Mouse (Mus musculus) hindbrain, embryonic 16.5 days (tissue): ENCODE measurements at regions not wholly inside any gene's neighbourhood (a gene's known extent, or its start where the extent isn't known, plus 50 kb on each side); places are given as distances from the start of the nearest gene placed in this dataset.
A peak's percentile ranks its signal among the peaks of the same experiment; 100 is the strongest.

Experiments
- ATAC-seq: fragments of 200-750 bp; cut with Nextera tagmentation; 2 replicates; pipeline ENCODE4 v1.8.0; 2017; ENCODE audit warnings: moderate TSS enrichment, moderate library complexity
- H3K27ac ChIP-seq: fragments of 300-500 bp; sonication (generic); 2 replicates; pipeline ENCODE4 v1.5.1; 2014; ENCODE audit warnings: low read depth, mild to moderate bottlenecking, control low read depth, low read length, moderate library complexity
- H3K27me3 ChIP-seq: fragments of 300-500 bp; sonication (generic); replicated peaks from 2 replicates; pipeline ENCODE4 v1.6.1; 2014; ENCODE audit warnings: low read length; ENCODE audit not compliant: control insufficient read depth, insufficient read depth
- H3K36me3 ChIP-seq: fragments of 300-500 bp; sonication (generic); 2 replicates; pipeline ENCODE4 v1.6.1; 2014; ENCODE audit warnings: mild to moderate bottlenecking, low read length, moderate library complexity, mixed read lengths; ENCODE audit not compliant: control insufficient read depth, insufficient read depth
- H3K4me1 ChIP-seq: fragments of 300-500 bp; sonication (generic); 2 replicates; pipeline ENCODE4 v1.6.1; 2014; ENCODE audit warnings: low read depth, low read length; ENCODE audit not compliant: control insufficient read depth, insufficient read depth
- H3K4me2 ChIP-seq: fragments of 300-500 bp; sonication (generic); 2 replicates; pipeline ENCODE4 v1.6.1; 2014; ENCODE audit warnings: mild to moderate bottlenecking, low read length, control low read depth, moderate library complexity
- H3K4me3 ChIP-seq: fragments of 300-500 bp; sonication (generic); 2 replicates; pipeline ENCODE4 v1.5.1; 2014; ENCODE audit warnings: mild to moderate bottlenecking, low read length, control low read depth, moderate library complexity
- H3K9ac ChIP-seq: fragments of 300-500 bp; sonication (generic); 2 replicates; pipeline ENCODE4 v1.6.1; 2014; ENCODE audit warnings: low read depth, mild to moderate bottlenecking, control low read depth, low read length, moderate library complexity
- H3K9me3 ChIP-seq: fragments of 300-500 bp; sonication (generic); 2 replicates; pipeline ENCODE4 v1.6.1; 2014; ENCODE audit warnings: mild to moderate bottlenecking, low read length, moderate library complexity; ENCODE audit not compliant: control insufficient read depth
- WGBS: fragments of 180-500 bp; shearing (Covaris S2); extraction: QIAGEN DNeasy Blood & Tissue Kit; methylation state at CpG from one replicate; pipeline ENCODE4 v1.1.7; 2014; 5-methylcytosine and 5-hydroxymethylcytosine counted together

DNA sequence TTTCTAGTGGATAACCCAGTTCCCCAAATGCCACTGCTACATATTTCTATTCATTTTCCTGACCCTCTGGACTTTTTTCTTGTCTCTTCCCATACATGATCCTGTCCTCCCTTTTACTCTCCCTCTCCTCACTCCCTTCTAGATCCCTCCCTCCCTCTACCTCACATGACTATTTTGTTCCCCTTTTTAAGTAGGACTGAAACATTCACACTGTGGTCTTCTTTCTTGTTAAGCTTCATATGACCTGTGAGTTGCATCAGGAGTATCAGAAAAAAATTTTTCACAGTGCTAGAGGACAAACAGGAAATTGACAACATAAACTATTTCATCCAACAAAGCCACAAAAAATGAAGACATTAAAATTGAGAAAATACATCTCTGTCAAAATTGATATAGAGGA, 797.5 kb downstream of the Ndufa4 start:
- no peak for ATAC-seq
- Histone ChIP-seq H3K4me3 (no peak overlapping the region), H3K27me3 (no peaks in the 10 kb centered on the region)

GRCm38 (mm10) chr6:11108346-11108966, 798.8 kb downstream of the Ndufa4 start:
- WGBS = 52% methylated on average over 7 of the region's 7 CpGs
- Histone ChIP-seq H3K4me1 (no peaks in the 10 kb centered on the region), H3K9me3 (no peaks in the 10 kb centered on the region), H3K27me3 (no peaks in the 10 kb centered on the region), H3K4me2 (no peak overlapping the region), H3K9ac (no peak overlapping the region), H3K4me3 (no peak overlapping the region), H3K36me3 (no peaks in the 10 kb centered on the region), H3K27ac (no peak overlapping the region)
- no peak for ATAC-seq

More for the DNA sequence above, 797.5 kb downstream of the Ndufa4 start:
- Histone ChIP-seq H3K4me2 (no peak overlapping the region), H3K9ac (no peak overlapping the region), H3K27ac (no peak overlapping the region), H3K4me1 (no peaks in the 10 kb centered on the region), H3K36me3 (no peaks in the 10 kb centered on the region), H3K9me3 (no peaks in the 10 kb centered on the region)

DNA sequence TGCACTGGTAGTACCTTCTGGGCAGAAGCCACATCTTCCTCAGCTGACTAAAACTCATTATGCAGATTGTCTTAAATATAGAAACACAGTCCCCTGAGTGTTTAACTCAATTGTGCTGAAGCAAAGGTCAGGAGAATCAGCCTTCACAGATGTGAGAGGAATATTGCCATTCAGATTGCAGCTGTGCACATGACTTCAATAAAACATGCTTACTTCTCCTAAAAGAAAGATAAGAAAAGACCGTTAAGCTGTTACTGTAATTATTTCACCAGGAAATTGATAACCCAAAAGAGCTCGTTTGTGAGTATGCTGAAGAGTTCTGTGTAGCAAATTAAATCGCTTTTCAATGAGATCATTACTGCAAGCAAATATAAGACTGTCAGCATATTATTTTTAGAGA, 803.9 kb downstream of the Ndufa4 start:
- WGBS = 52% methylated on average over 3 of the region's 3 CpGs

GRCm38 (mm10) chr6:11060961-11061583, 846.2 kb downstream of the Ndufa4 start:
- H3K36me3 ChIP-seq = no peaks in the 10 kb centered on the region
- 29% methylated on average over 3 of the region's 3 CpGs for WGBS
- H3K27ac ChIP-seq = no peak overlapping the region
- H3K9ac ChIP-seq = no peak overlapping the region
- no peak overlapping the region for H3K4me2 ChIP-seq
- peaks cover 6% of the 10 kb centered on the region; the same call in 1 of the 2 replicates for H3K4me1 ChIP-seq
- no peak overlapping the region for H3K4me3 ChIP-seq
- H3K9me3 ChIP-seq = no peaks in the 10 kb centered on the region
- no peaks in the 10 kb centered on the region for H3K27me3 ChIP-seq
- peak; percentile 96 for ATAC-seq

More for the DNA sequence above, 803.9 kb downstream of the Ndufa4 start:
- H3K4me2 ChIP-seq = no peak overlapping the region
- H3K4me1 ChIP-seq = no peaks in the 10 kb centered on the region
- H3K36me3 ChIP-seq = no peaks in the 10 kb centered on the region
- no peak overlapping the region for H3K9ac ChIP-seq
- no peaks in the 10 kb centered on the region for H3K27me3 ChIP-seq
- no peak overlapping the region for H3K4me3 ChIP-seq
- no peaks in the 10 kb centered on the region for H3K9me3 ChIP-seq
- no peak for ATAC-seq
- no peak overlapping the region for H3K27ac ChIP-seq
